Mouse (Mus musculus): ENCODE measurements around the gene Slit3.

GRCm38 (mm10) chr11:35327899-35328298 is 206.9 kb downstream of the Slit3 start:
- TF ChIP-seq TAL1 (IDR thresholded peaks at IDR 0.05; ENCODE audit: low read length) = no peak
- no peak for TF ChIP-seq GATA1 (IDR thresholded peaks at IDR 0.05; ENCODE audit: low read length)
